Mouse (Mus musculus): ENCODE data around the gene Ndrg2. TPM values are rescaled to one million over a fixed set of nuclear protein-coding genes. Genes with fewer than 3 reads are reported as not detected.

Ndrg2 gene
- total RNA-seq, 1 experiment from 2014 or later, result 2.8 TPM

DNA sequence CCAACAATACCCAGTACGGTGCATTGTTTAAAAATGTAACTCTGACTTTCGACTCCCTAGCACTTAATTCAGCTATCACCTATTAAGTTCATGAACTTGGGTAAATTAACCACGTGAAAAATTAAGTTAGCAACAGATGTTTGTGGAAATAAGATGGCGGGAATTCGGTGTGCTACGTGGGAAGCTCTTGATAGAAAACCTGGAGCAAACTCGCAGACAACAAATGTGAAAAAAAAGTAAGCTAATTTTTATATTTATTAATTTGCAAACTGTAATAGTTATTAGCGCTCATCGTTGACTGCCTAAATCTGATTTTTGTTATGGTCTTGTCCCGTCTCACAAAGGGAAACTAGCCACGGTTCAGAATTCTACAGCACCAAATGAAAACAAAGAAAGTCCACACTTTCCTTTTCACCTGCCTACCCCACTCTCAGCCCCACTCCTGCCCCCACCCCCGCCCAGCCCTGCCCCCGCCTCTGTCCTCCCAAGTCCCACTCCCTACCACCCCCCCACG is 29.9 kb downstream of the Ndrg2 start:
- ATAC-seq (replicated peaks; ENCODE audit: low read depth, poor library complexity, severe bottlenecking), result no peak

DNA sequence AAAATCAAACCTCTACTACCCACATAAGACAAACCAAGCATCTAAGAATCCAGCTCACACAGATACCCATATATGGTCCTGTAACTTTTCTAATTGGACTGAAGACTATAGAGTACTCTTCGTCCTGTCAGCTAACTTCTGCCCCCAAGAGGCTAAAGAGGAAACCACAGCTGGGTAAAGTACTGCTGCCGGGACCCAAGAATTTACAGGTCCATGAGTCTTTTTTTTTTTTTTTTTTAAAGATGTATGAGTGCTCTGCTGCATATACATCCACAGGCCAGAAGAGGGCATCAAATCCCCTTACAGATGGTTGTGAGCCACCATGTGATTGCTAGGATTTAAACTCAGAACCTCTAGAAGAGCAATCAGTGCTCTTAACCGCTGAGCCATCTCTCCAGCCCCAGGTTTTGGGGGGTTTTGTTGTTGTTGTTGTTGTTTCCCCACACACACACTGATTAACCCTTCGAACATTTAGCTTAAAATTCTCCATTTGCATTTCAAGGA is 30.4 kb downstream of the Ndrg2 start:
- ATAC-seq (replicated peaks; ENCODE audit: low read depth, poor library complexity, severe bottlenecking), result peak; percentile 66

DNA sequence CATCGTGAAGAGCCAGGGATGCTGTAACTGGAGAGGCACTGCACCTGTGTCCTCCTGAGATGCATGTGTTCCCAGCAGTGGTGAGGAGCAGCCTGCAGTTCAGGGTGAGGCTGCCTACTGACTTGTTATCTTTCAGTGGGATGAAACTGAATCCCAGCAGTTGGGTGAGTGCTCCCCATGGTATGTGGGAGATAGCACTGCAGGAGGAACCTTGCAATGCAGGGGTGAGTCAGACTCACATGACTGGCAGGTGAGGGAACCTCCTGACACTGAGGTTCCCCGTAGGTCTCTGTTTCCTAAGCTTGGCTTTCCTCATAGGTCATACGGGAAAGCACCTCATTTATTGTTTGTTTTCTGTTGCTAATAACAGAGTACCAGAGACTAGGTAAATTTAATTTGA is 36.4 kb downstream of the Ndrg2 start:
- no peak for ATAC-seq (replicated peaks; ENCODE audit: low read depth, poor library complexity, severe bottlenecking)

DNA sequence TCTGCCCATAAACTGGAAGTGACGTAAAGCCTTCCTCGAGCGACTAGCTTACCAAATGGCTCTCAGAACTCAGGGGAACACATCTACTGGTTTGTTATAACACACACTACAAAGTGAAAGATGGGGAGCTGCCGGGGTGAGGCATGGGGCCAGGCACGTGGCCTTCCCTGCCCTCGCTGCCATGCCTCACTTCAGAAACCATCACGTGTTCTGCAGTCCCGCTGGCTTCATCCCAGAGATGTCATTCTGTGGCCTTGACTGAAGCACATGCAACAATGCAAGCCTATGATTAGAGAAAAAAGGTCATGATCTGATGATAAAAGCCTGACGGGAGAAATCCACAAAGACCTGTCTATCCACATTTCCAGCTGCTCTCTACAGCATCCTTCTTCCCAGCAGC is 42.2 kb downstream of the Ndrg2 start:
- no peak for ATAC-seq (replicated peaks; ENCODE audit: low read depth, poor library complexity, severe bottlenecking)

DNA sequence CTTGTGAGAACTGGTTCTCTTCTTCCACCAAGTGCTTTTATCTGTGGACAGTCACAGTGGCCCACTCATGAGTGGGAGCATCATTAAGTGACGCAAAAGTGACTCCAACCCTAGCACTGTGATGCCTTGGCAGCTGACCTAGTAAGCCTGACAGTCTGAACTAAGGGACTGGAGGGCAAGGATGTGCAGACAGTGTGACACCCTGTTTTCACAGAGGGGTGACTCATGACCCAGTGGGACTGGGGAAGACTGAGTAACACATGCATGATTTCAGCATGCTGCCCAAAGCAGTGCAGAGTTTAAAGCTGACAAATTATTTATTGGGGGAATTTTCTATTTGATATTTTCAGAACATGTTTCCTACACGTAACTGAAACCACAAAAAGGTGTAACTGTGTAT is 43.2 kb downstream of the Ndrg2 start:
- no peak for ATAC-seq (replicated peaks; ENCODE audit: low read depth, poor library complexity, severe bottlenecking)

GRCm38 (mm10) chr14:51863603-51864002 is 50.4 kb downstream of the Ndrg2 start:
- ATAC-seq (replicated peaks; ENCODE audit: low read depth, poor library complexity, severe bottlenecking), result 0 out of 2 replicates have a peak, but pooled peaks have one; percentile 45

GRCm38 (mm10) chr14:51855280-51855679 is 58.7 kb downstream of the Ndrg2 start:
- ATAC-seq (replicated peaks; ENCODE audit: low read depth, poor library complexity, severe bottlenecking), result peak; percentile 52; the same call in 1 of the 2 replicates

Other genes with a start within 250 kb of the Ndrg2 start
- not detected in 2 replicates for gene Gm17079, start 218.7 kb downstream of the Ndrg2 start, total RNA-seq (2017)
- gene Gm5800, start 197.0 kb downstream of the Ndrg2 start, total RNA-seq (2017), result not detected in 2 replicates
- not detected in 2 replicates for gene Ang4, start 140.6 kb downstream of the Ndrg2 start, total RNA-seq (2017)
- gene AY358078, start 114.1 kb downstream of the Ndrg2 start, total RNA-seq (2017), result not detected in 2 replicates
- 0.55 and 3.3 TPM in 2 replicates for gene Ear6, start 60.5 kb downstream of the Ndrg2 start, total RNA-seq (2017)
- gene Mettl17, start 29.3 kb downstream of the Ndrg2 start, total RNA-seq (2017), result 6.7 and 11.5 TPM in 2 replicates
- 0.49 TPM in 1 of 2 replicates, not detected in the other for gene Slc39a2, start 21.3 kb downstream of the Ndrg2 start, total RNA-seq (2017)
- not detected in 2 replicates for gene Tppp2, start 4.3 kb upstream of the Ndrg2 start, total RNA-seq (2017)
- gene Rnase13, start 8.6 kb upstream of the Ndrg2 start, total RNA-seq (2017), result not detected in 2 replicates
- 27.5 and 32.4 TPM in 2 replicates for gene Arhgef40, start 70.6 kb upstream of the Ndrg2 start, total RNA-seq (2017)
- not detected in 2 replicates for gene Tmem253, start 101.5 kb upstream of the Ndrg2 start, total RNA-seq (2017)
- 9.8 and 14.0 TPM in 2 replicates for gene Zfp219, start 106.6 kb upstream of the Ndrg2 start, total RNA-seq (2017)
- not detected in 2 replicates for gene Olfr221, start 128.3 kb upstream of the Ndrg2 start, total RNA-seq (2017)
- gene Hnrnpc, start 189.9 kb upstream of the Ndrg2 start, total RNA-seq (2017), result 700 and 803 TPM in 2 replicates
- 17.0 and 17.2 TPM in 2 replicates for gene Rpgrip1, start 196.5 kb upstream of the Ndrg2 start, total RNA-seq (2017)